Mouse (Mus musculus) heart, embryonic 11.5 days (tissue): Measurements from ENCODE around the gene Krt42. TPM values are rescaled to one million over a fixed set of nuclear protein-coding genes. Genes with fewer than 3 reads are reported as not detected.

Experiments
- ATAC-seq: fragments of 200-750 bp; cut with Nextera tagmentation; replicated peaks from 2 replicates; pipeline ENCODE4 v1.8.0; 2017; ENCODE audit warnings: moderate library complexity; ENCODE audit not compliant: insufficient number of reproducible peaks, low FRiP score, low TSS enrichment
- H3K27ac ChIP-seq: fragments of 300-500 bp; sonication (generic); 2 replicates; pipeline ENCODE4 v1.5.1; 2014; ENCODE audit warnings: mild to moderate bottlenecking, low read depth, low read length
- H3K27me3 ChIP-seq: fragments of 300-500 bp; sonication (generic); 2 replicates; pipeline ENCODE4 v1.6.1; 2014; ENCODE audit warnings: mild to moderate bottlenecking, low read length, mixed read lengths; ENCODE audit not compliant: control insufficient read depth, insufficient read depth
- H3K36me3 ChIP-seq: fragments of 300-500 bp; sonication (generic); 2 replicates; pipeline ENCODE4 v1.6.1; 2014; ENCODE audit warnings: mild to moderate bottlenecking, low read length, moderate library complexity, mixed read lengths; ENCODE audit not compliant: control insufficient read depth, insufficient read depth
- H3K4me1 ChIP-seq: fragments of 300-500 bp; sonication (generic); 2 replicates; pipeline ENCODE4 v1.6.1; 2014; ENCODE audit warnings: low read length; ENCODE audit not compliant: control insufficient read depth, insufficient read depth
- H3K4me2 ChIP-seq: fragments of 300-500 bp; sonication (generic); 2 replicates; pipeline ENCODE4 v1.6.1; 2014; ENCODE audit warnings: mild to moderate bottlenecking, moderate library complexity
- H3K4me3 ChIP-seq: fragments of 300-500 bp; sonication (generic); 2 replicates; pipeline ENCODE4 v1.5.1; 2014; ENCODE audit warnings: low read depth, low read length
- H3K9ac ChIP-seq: fragments of 300-500 bp; sonication (generic); 2 replicates; pipeline ENCODE4 v1.6.1; 2014; ENCODE audit warnings: mild to moderate bottlenecking, low read depth, low read length, moderate library complexity
- H3K9me3 ChIP-seq: fragments of 300-500 bp; sonication (generic); replicated peaks from 2 replicates; pipeline ENCODE4 v1.6.1; 2016; ENCODE audit warnings: low read length; ENCODE audit not compliant: control insufficient read depth
- WGBS: fragments of 180-500 bp; shearing (Covaris S2); extraction: QIAGEN DNeasy Blood & Tissue Kit; methylation state at CpG from one replicate; pipeline ENCODE4 v1.1.7; 2014; ENCODE audit not compliant: insufficient replicate concordance; 5-methylcytosine and 5-hydroxymethylcytosine counted together
- polyA plus RNA-seq: library from polyadenylated mRNA; unstranded; fragments of >200 nt; fragmentation: Nextera tagmentation; extraction: Ambion mirVana; gene quantifications from 2 replicates; pipeline ENCODE4 v1.2.1, GENCODE M21; 2014

The Krt42 gene
- polyA plus RNA-seq, 1 experiment from 2014 or later: 0.20 TPM

DNA sequence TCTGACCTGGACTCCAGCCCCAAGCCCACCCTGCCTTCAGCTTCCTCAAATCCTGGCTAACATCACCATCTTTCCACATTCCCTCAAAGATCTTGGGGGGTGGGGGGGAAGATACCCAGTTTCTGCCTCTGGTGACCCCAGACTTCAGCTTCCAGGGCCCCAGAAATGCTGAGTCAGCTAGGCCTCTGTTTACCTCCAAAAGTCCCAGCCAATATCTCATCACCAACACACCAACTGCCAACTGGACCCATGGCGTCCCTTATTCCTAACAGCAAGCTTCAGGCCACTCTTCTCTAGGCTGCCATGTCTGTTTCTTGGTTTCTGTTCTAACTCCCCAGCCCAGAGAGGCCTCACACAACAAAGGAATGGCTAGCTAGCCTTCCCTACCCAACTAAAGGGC is 2.2 kb upstream of the Krt42 start:
- Histone ChIP-seq H3K9ac (no peak overlapping the region), H3K9me3 (no peaks in the 10 kb centered on the region), H3K27me3 (peaks cover 6% of the 10 kb centered on the region), H3K27ac (no peak overlapping the region), H3K4me1 (peaks cover 7% of the 10 kb centered on the region; the same call in 1 of the 2 replicates), H3K4me2 (no peak overlapping the region), H3K36me3 (no peaks in the 10 kb centered on the region), H3K4me3 (no peak overlapping the region)
- WGBS: 100% methylated on average over 1 of the region's 1 CpGs
- ATAC-seq: no peak

DNA sequence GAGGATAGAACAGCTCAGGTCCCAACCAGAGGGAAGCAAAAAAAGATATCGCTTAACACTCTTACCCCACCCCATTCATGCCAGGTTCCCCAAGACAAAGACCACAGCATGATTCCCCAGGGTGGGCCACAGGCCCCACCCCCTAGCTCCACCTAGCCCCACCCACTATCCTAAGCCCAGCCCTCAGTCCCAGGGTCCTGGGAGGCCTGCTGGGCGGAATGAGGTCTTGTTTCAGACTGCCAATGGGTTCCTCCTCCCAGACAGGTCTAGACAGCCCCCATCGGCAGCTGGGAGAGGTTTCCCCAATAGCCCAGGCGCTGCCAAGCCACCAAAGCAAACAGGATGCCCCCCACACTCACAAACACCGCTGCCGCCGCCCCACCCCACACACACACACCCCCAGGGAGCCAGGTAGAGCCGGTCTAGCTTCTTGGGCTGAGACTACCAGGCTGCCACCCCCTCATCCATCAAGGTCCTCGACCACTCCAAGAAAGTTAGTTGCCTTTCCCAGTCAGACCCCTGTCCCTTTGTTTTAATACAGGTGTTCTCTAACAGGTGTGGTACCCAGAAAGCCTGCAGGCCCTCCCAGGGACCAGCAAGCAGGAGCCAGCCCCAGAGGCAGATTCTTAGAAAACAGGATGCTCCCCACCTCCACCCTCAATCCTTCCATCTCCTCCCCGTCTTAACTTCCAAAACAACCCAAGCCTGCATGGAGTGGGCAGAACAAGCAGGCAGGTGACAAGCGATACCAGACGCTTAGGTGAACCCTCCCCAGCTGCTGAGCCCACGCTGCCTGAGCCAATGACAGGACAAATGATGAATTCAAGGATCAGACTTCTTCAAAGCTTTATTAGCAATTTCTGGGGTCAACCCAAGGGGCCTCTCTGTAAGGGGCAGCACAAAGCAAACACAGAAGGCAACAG is 7.4 kb downstream of the Krt42 start:
- WGBS: 20% methylated on average over 13 of the region's 13 CpGs
- no peak overlapping the region for H3K27ac ChIP-seq
- no peaks in the 10 kb centered on the region for H3K36me3 ChIP-seq
- H3K27me3 ChIP-seq: peaks cover 4% of the 10 kb centered on the region; the same call in 1 of the 2 replicates
- H3K4me3 ChIP-seq: no peak overlapping the region
- H3K4me2 ChIP-seq: no peak overlapping the region
- no peaks in the 10 kb centered on the region for H3K4me1 ChIP-seq
- no peak overlapping the region for H3K9ac ChIP-seq
- ATAC-seq: no peak
- no peaks in the 10 kb centered on the region for H3K9me3 ChIP-seq

DNA sequence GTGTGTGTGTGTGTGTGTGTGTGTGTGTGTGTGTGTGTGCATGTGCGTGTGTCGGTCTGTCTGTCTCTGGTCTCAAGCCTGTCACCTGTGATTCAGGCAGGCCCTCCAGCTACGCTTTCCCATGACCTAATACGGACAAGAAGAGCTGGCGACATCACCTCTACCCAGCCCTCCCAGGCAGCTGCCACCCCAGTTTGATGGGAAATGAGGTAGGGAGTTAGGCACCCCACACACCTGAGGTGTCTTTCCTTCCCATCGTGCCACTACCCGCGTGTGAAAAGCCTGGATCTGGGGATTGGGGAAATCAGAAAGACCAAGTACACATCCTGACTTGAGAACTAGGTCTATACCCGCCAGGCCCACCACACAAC is 8.5 kb downstream of the Krt42 start:
- Histone ChIP-seq H3K4me3 (no peak overlapping the region), H3K36me3 (no peaks in the 10 kb centered on the region), H3K4me2 (no peak overlapping the region), H3K27me3 (peaks cover 2% of the 10 kb centered on the region; the same call in 1 of the 2 replicates), H3K9me3 (no peaks in the 10 kb centered on the region), H3K27ac (no peak overlapping the region), H3K9ac (no peak overlapping the region), H3K4me1 (no peaks in the 10 kb centered on the region)
- no peak for ATAC-seq
- WGBS: 80% methylated on average over 9 of the region's 9 CpGs

GRCm38 (mm10) chr11:100260514-100261234 is 9.0 kb downstream of the Krt42 start, which contains the start of gene Krt17:
TSS of gene Krt17 (minus strand) at chr11:100261029.
- Histone ChIP-seq H3K9me3 (no peaks in the 10 kb centered on the region), H3K4me1 (no peaks in the 10 kb centered on the region), H3K27me3 (peaks cover 2% of the 10 kb centered on the region; the same call in 1 of the 2 replicates), H3K4me2 (no peak within 1 kb of the TSS), H3K4me3 (no peak within 1 kb of the TSS), H3K36me3 (no peaks in the 10 kb centered on the region), H3K27ac (no peak within 1 kb of the TSS), H3K9ac (no peak within 1 kb of the TSS; the same call in 1 of the 2 replicates)
- ATAC-seq: no peak
- WGBS: 61% methylated on average over 21 of the region's 21 CpGs

GRCm38 (mm10) chr11:100259079-100259478 is 10.6 kb downstream of the Krt42 start:
- Histone ChIP-seq H3K4me1 (no peaks in the 10 kb centered on the region), H3K36me3 (no peaks in the 10 kb centered on the region), H3K27me3 (peaks cover 2% of the 10 kb centered on the region; the same call in 1 of the 2 replicates), H3K4me2 (no peak overlapping the region), H3K9ac (no peak overlapping the region), H3K27ac (no peak overlapping the region), H3K9me3 (no peaks in the 10 kb centered on the region), H3K4me3 (no peak overlapping the region)
- 88% methylated on average over 9 of the region's 9 CpGs for WGBS
- ATAC-seq: no peak

- ATAC-seq: no peak
- WGBS: 81% methylated on average over 1 of the region's 1 CpGs
- Histone ChIP-seq H3K27me3 (peaks cover 2% of the 10 kb centered on the region; the same call in 1 of the 2 replicates), H3K9me3 (no peaks in the 10 kb centered on the region), H3K4me2 (no peak overlapping the region), H3K36me3 (no peaks in the 10 kb centered on the region), H3K9ac (no peak overlapping the region), H3K4me3 (no peak overlapping the region), H3K4me1 (no peaks in the 10 kb centered on the region), H3K27ac (no peak overlapping the region)
Observed at GRCm38 (mm10) chr11:100257967-100258366, 11.7 kb downstream of the Krt42 start.

DNA sequence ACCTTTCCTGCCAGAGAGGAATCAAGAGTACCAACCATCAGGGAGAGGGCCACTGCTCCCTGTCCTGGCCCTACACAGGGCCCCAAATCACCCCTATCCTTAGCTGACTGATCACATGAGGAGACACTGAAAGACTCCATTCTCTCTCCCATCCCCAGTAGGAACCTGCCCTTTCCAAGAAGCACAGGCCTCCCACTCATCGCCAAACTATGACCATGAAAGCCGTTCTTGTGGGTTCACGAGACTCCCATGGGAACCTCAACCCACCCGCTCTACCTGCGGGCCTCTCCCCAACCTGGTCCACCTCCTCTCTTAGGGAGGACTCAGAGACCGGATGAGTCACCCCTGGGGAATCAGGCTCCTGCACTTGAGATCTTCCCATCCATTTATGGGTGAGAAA is 14.2 kb downstream of the Krt42 start:
- H3K27ac ChIP-seq: no peak overlapping the region
- WGBS: 87% methylated on average over 6 of the region's 6 CpGs
- H3K4me3 ChIP-seq: no peak overlapping the region
- no peak overlapping the region for H3K4me2 ChIP-seq
- ATAC-seq: no peak
- no peaks in the 10 kb centered on the region for H3K4me1 ChIP-seq
- no peak overlapping the region for H3K9ac ChIP-seq
- peaks cover 2% of the 10 kb centered on the region; the same call in 1 of the 2 replicates for H3K27me3 ChIP-seq
- no peaks in the 10 kb centered on the region for H3K36me3 ChIP-seq
- H3K9me3 ChIP-seq: no peaks in the 10 kb centered on the region

DNA sequence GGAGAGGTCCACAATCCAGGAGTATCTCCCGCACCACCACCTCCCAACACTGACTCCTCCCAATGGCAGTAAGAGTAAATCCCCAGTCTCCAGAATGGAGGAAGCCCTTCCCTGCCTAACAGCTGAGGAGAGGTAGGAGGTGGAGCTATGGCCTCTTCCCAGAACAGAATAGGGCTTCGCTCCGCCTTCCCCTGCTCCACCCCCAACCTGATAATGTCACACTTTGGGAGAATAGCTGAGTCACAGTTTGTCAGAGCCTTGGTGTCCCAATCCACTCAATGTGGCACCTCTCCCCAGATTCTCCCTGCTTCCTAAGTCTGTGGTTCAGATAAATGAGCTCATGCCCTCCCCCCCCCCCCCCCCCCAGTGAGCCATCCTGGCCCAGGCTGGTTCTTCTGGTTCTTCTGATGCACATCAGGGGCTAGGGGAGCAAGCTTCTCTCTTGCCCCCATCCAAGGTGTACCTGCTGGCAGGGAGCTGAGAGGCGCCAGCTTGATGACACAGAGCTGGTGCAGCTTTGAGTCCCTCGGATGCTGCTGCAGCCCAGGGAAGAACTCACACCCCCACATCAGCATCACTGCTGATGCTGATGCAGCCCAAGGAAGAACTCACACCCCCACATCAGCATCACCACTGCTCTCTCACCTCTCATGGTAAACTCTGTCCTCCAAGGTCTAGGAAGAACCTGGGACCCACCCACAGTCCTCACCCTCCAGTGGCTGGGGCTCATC is 15.1 kb downstream of the Krt42 start:
- no peaks in the 10 kb centered on the region for H3K36me3 ChIP-seq
- H3K27me3 ChIP-seq: no peaks in the 10 kb centered on the region
- no peak overlapping the region for H3K27ac ChIP-seq
- H3K4me3 ChIP-seq: no peak overlapping the region
- 0 out of 2 replicates have a peak, but pooled peaks have one; percentile 14 for ATAC-seq
- no peaks in the 10 kb centered on the region for H3K9me3 ChIP-seq
- H3K9ac ChIP-seq: no peak overlapping the region
- no peaks in the 10 kb centered on the region for H3K4me1 ChIP-seq
- 29% methylated on average over 5 of the region's 5 CpGs for WGBS
- H3K4me2 ChIP-seq: no peak overlapping the region
